Mouse (Mus musculus): ENCODE data around the gene Smyd3.

Smyd3 gene

GRCm38 (mm10) chr1:179060113-179060955, 457.5 kb downstream of the Smyd3 start:
- peak; percentile 44 for DNase-seq (ENCODE audit: low spot score)

- no peak for DNase-seq (ENCODE audit: low spot score)
These were observed 458.3 kb downstream of the Smyd3 start for GRCm38 (mm10) chr1:179059286-179060112.

- DNase-seq (ENCODE audit: low spot score) = no peak
These were observed 459.2 kb downstream of the Smyd3 start for GRCm38 (mm10) chr1:179058675-179059074.

- no peak for DNase-seq (ENCODE audit: low spot score)
These were observed 462.1 kb downstream of the Smyd3 start for GRCm38 (mm10) chr1:179055760-179056159.

- no peak for DNase-seq (ENCODE audit: low spot score)
These were observed 463.3 kb downstream of the Smyd3 start for GRCm38 (mm10) chr1:179054385-179055116.

- no peak for DNase-seq (ENCODE audit: low spot score)
These were observed 465.2 kb downstream of the Smyd3 start for GRCm38 (mm10) chr1:179052545-179053180.

GRCm38 (mm10) chr1:179047931-179048596, 469.8 kb downstream of the Smyd3 start:
- no peak for DNase-seq (ENCODE audit: low spot score)

- DNase-seq (ENCODE audit: low spot score) = no peak
These were observed 471.8 kb downstream of the Smyd3 start for GRCm38 (mm10) chr1:179045856-179046714.

GRCm38 (mm10) chr1:179044165-179044564, 473.7 kb downstream of the Smyd3 start:
- no peak for DNase-seq (ENCODE audit: low spot score)

GRCm38 (mm10) chr1:179043644-179044043, 474.2 kb downstream of the Smyd3 start:
- no peak for DNase-seq (ENCODE audit: low spot score)

- DNase-seq (ENCODE audit: low spot score) = no peak
These were observed 475.9 kb downstream of the Smyd3 start for GRCm38 (mm10) chr1:179041905-179042337.

GRCm38 (mm10) chr1:179041231-179041904, 476.5 kb downstream of the Smyd3 start:
- no peak for DNase-seq (ENCODE audit: low spot score)

- no peak for DNase-seq (ENCODE audit: low spot score)
These were observed 479.0 kb downstream of the Smyd3 start for GRCm38 (mm10) chr1:179038801-179039200.

- DNase-seq (ENCODE audit: low spot score) = no peak
These were observed 484.9 kb downstream of the Smyd3 start for GRCm38 (mm10) chr1:179032947-179033346.

GRCm38 (mm10) chr1:179031581-179031980, 486.3 kb downstream of the Smyd3 start:
- DNase-seq (ENCODE audit: low spot score) = no peak

GRCm38 (mm10) chr1:179026614-179027013, 491.2 kb downstream of the Smyd3 start:
- no peak for DNase-seq (ENCODE audit: low spot score)

- DNase-seq (ENCODE audit: low spot score) = no peak
These were observed 492.7 kb downstream of the Smyd3 start for GRCm38 (mm10) chr1:179025169-179025568.

GRCm38 (mm10) chr1:179023486-179023885, 494.4 kb downstream of the Smyd3 start:
- DNase-seq (ENCODE audit: low spot score) = no peak

GRCm38 (mm10) chr1:179017428-179017827, 500.4 kb downstream of the Smyd3 start:
- DNase-seq (ENCODE audit: low spot score) = no peak

GRCm38 (mm10) chr1:179013021-179013420, 504.8 kb downstream of the Smyd3 start:
- no peak for DNase-seq (ENCODE audit: low spot score)

Measured in retina, embryonic 14.5 days (tissue).